Mouse (Mus musculus) ES-Bruce4 (cell line): ENCODE data around the gene Lysmd1. TPM values are rescaled to one million over a fixed set of nuclear protein-coding genes. Genes with fewer than 3 reads are reported as not detected.

ENCODE experiments used
- H3K27ac ChIP-seq: 2 replicates; pipeline ENCODE4 v1.5.1; 2012; ENCODE audit warnings: low read length, inconsistent platforms; ENCODE audit not compliant: insufficient read depth
- H3K27me3 ChIP-seq: 2 replicates; pipeline ENCODE4 v1.6.1; 2012; ENCODE audit warnings: mild to moderate bottlenecking, low read length, inconsistent platforms; ENCODE audit not compliant: control insufficient read depth, poor library complexity, insufficient read depth, severe bottlenecking
- H3K36me3 ChIP-seq: 2 replicates; pipeline ENCODE4 v1.6.1; 2012; ENCODE audit warnings: inconsistent platforms, mild to moderate bottlenecking, low read length, moderate library complexity; ENCODE audit not compliant: control insufficient read depth, poor library complexity, insufficient read depth, severe bottlenecking
- H3K4me1 ChIP-seq: one replicate; pipeline ENCODE4 v1.8.1; 2011; ENCODE audit warnings: low read length; ENCODE audit not compliant: control insufficient read depth, insufficient read depth
- H3K4me3 ChIP-seq: 2 replicates; pipeline ENCODE4 v1.5.1; 2011; ENCODE audit warnings: low read depth, mild to moderate bottlenecking, low read length
- H3K9ac ChIP-seq: 2 replicates; pipeline ENCODE4 v1.6.1; 2012; ENCODE audit warnings: low read depth, mild to moderate bottlenecking, inconsistent platforms; ENCODE audit not compliant: poor library complexity, severe bottlenecking
- H3K9me3 ChIP-seq: replicated peaks from 2 replicates; pipeline ENCODE4 v1.6.1; 2012; ENCODE audit warnings: mild to moderate bottlenecking, low read length, inconsistent platforms; ENCODE audit not compliant: control insufficient read depth, poor library complexity, insufficient read depth, severe bottlenecking
- CTCF ChIP-seq: IDR thresholded peaks from one replicate; pipeline ENCODE4 v1.8.1; 2011; ENCODE audit warnings: low read depth, low read length
- EP300 ChIP-seq: IDR thresholded peaks from 2 replicates; pipeline ENCODE4 v1.6.1; 2011; ENCODE audit warnings: low read depth, low read length; ENCODE audit not compliant: insufficient read depth
- POLR2A ChIP-seq: IDR thresholded peaks from one replicate; pipeline ENCODE4 v1.8.1; 2011; ENCODE audit warnings: low read length; ENCODE audit not compliant: insufficient read depth
- polyA plus RNA-seq: library from polyadenylated mRNA; stranded (reverse); fragments of >200 nt; gene quantifications from 2 replicates; pipeline ENCODE4 v1.2.4, GENCODE M21; 2011; ENCODE audit warnings: low read depth; ENCODE audit not compliant: missing spikeins, insufficient read depth, insufficient read length

Lysmd1 gene
- polyA plus RNA-seq, 1 experiment: 5.7 TPM

DNA sequence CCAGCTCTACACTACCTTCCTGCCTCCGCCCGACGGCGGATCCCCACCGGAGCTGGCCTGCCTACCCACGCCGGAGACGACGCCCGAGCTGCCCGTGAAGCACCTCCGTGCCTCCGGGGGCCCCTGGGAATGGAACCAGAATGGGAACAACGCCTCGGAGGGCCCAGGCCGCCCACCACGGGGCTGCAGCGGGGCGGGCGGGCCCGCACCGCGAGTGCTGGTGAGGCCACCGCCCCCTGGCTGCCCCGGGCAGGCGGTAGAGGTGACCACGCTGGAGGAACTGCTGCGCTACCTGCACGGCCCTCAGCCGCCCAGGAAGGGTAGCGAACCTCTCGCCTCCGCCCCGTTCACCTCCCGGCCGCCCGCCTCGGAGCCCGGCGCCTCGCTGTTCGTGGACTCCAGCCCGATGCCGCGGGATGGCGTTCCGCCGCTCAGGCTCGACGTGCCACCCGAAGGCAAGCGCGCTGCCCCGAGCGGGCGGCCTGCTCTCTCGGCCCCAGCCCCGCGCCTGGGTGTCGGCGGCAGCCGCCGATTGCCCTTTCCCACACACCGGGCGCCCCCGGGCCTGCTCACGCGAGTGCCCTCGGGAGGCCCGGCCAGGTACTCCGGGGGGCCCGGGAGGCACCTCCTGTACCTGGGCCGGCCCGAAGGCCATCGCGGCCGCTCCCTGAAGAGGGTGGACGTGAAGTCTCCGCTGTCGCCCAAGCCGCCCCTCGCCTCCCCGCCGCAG lies 38.8 kb downstream of the Lysmd1 start:
- H3K27ac ChIP-seq: no peak overlapping the region
- peak overlapping the region; percentile 58 for H3K9ac ChIP-seq
- H3K4me1 ChIP-seq: peaks cover 4% of the 10 kb centered on the region
- no peak for TF ChIP-seq POLR2A
- TF ChIP-seq CTCF: no peak
- no peak for TF ChIP-seq EP300
- H3K36me3 ChIP-seq: 0 out of 2 replicates have a peak, but pooled peaks cover 2% of the 10 kb centered on the region
- H3K9me3 ChIP-seq: no peaks in the 10 kb centered on the region
- H3K27me3 ChIP-seq: no peaks in the 10 kb centered on the region; the same call in 1 of the 2 replicates
- peak overlapping the region; percentile 42 for H3K4me3 ChIP-seq

DNA sequence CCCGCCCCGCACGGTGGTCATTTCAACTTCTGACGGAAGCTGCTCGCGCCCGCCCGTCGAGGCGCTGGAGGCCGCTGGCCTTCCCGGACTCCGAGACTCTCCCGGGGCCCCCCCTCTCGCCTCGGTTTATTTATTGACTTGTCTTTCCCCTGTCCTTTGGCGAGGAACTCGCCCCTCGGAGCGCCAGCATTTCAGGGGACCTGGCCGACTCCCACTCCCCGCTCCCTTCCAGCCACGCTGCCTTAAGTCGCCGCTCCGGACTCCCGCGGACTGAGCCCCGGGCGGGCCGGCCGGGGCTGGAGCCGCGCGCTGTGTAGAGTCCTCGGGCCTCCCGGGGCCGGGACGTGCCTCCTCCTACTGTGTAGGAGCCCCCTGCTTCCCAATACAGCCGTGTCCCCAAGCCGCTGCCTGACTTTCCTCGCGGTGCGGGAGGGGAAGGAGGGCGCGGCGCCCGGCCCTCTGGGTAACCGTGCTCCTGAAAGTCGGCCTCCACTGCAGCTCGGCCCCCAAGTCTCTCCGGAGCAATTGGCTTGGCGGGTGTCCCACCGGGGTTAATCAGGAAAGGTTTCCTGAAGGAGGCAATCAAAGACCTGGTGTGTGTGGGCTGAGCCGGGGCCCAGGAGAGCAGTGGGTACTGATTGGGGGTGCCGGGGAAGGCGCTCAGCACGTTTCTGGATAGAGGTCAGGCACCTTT lies 39.5 kb downstream of the Lysmd1 start:
- 0 out of 2 replicates have a peak, but pooled peaks cover 2% of the 10 kb centered on the region for H3K36me3 ChIP-seq
- H3K27me3 ChIP-seq: no peaks in the 10 kb centered on the region; the same call in 1 of the 2 replicates
- peak overlapping the region; percentile 58 for H3K9ac ChIP-seq
- peak overlapping the region; percentile 42 for H3K4me3 ChIP-seq
- no peaks in the 10 kb centered on the region for H3K9me3 ChIP-seq
- no peak overlapping the region for H3K27ac ChIP-seq
- H3K4me1 ChIP-seq: peaks cover 4% of the 10 kb centered on the region
- TF ChIP-seq POLR2A (no peak), EP300 (no peak), CTCF (no peak)

DNA sequence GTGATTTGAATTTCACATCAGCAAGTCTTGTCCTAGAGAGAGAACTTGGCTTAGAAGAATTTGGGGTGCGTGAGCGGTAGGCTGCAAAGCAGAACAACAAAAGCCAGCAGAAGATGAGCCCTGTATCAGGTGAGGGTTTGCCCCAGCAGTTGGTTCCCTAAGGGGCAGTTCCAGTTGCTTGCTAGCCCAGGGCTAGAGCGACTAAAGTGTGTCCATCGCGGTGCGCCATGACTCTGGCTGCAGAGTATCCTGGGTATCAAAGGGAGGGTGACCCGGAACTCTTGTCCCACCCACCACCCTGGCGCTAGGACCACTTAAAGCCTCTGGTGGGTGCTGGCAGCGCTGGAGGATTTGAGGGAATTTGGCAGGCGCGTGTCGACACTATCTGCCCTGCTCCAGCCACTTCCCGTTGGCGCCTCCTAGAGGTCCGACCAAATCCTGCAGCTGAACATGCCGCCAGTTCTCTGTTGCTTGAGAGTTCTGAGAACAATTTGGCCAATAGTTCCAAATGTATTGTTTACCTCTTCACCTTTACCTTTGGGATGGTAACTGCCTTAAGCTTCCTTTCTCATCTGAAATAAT lies 40.2 kb downstream of the Lysmd1 start:
- H3K27ac ChIP-seq: no peak overlapping the region
- H3K9ac ChIP-seq: peak overlapping the region; percentile 58
- no peaks in the 10 kb centered on the region for H3K9me3 ChIP-seq
- 0 out of 2 replicates have a peak, but pooled peaks cover 2% of the 10 kb centered on the region for H3K36me3 ChIP-seq
- TF ChIP-seq POLR2A: no peak
- no peak for TF ChIP-seq EP300
- TF ChIP-seq CTCF: peak; percentile 92
- no peaks in the 10 kb centered on the region; the same call in 1 of the 2 replicates for H3K27me3 ChIP-seq
- H3K4me1 ChIP-seq: peaks cover 4% of the 10 kb centered on the region
- H3K4me3 ChIP-seq: peak overlapping the region; percentile 42

DNA sequence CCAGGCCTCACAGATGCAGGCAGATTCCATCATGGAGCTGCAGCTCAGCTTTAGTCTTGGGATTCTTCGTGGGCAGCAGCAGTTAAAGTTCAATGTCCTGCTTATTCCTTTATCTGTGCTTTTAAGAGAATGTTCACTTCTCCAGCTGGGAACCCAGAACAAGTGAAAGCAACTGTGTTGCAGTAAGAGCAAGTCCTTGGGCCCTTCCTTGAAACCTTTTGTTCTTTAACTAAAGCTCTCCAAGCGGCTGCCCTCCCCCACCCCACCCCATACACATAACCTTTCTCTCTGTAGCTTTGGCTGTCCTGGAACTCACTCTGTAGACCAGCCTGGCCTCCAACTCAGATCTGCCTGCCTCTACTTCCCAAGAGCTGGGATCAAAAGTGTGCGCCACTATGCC lies 42.6 kb downstream of the Lysmd1 start:
- no peaks in the 10 kb centered on the region for H3K36me3 ChIP-seq
- H3K4me1 ChIP-seq: peaks cover 4% of the 10 kb centered on the region
- peak overlapping the region; percentile 9; the same call in 1 of the 2 replicates for H3K9ac ChIP-seq
- H3K9me3 ChIP-seq: no peaks in the 10 kb centered on the region
- peak overlapping the region; percentile 66 for H3K27ac ChIP-seq
- no peaks in the 10 kb centered on the region; the same call in 1 of the 2 replicates for H3K27me3 ChIP-seq
- no peak overlapping the region for H3K4me3 ChIP-seq
- TF ChIP-seq CTCF (no peak), POLR2A (no peak)

DNA sequence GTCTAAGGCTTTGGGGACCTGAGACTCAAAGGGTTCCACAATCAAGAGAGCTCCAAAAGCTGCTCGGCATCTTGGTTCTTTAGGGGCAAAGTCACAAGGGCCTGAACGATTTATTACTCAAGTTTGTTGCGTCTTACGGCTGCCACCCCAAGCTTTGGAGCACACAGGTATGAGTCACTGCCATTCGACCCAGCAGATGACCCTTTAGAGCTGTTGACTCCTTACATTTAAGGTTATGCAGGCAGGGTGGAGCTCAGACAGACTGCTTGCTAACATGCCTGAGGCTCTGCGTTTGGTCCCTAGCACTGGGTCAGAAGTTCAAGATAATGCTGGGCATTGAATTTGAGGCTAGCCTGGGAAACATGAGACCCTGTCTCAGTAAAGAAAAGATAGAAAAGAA lies 43.7 kb downstream of the Lysmd1 start:
- Histone ChIP-seq H3K9ac (peak overlapping the region; percentile 30; the same call in 1 of the 2 replicates), H3K4me1 (peaks cover 4% of the 10 kb centered on the region), H3K27me3 (no peaks in the 10 kb centered on the region), H3K36me3 (no peaks in the 10 kb centered on the region), H3K9me3 (no peaks in the 10 kb centered on the region), H3K27ac (peak overlapping the region; percentile 64; the same call in 1 of the 2 replicates), H3K4me3 (no peak overlapping the region)
- no peak for TF ChIP-seq CTCF
- TF ChIP-seq EP300: peak; percentile 72

DNA sequence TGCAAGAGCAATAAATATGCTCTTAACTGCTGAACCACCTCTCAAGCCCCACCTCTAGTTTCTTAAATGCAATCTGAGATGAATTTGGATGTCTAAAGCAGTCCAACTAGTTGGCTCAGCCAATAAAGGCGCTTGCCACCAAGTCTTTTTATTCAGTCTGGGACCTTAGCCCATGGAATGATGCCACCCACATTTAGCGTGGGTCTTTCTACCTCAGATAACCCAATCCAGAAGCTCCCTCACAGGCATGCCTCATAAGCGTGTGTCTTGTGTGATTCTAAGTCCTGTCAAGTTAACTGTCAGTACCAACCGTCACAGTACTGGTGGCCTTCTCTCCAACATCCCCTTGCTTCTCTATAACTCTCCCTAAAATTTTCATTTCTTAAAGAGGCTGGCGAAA lies 45.1 kb downstream of the Lysmd1 start:
- no peak overlapping the region for H3K27ac ChIP-seq
- no peaks in the 10 kb centered on the region for H3K9me3 ChIP-seq
- H3K36me3 ChIP-seq: no peaks in the 10 kb centered on the region
- H3K4me1 ChIP-seq: peaks cover 4% of the 10 kb centered on the region
- H3K4me3 ChIP-seq: no peak overlapping the region
- H3K9ac ChIP-seq: no peak overlapping the region
- no peak for TF ChIP-seq CTCF
- TF ChIP-seq POLR2A: no peak
- TF ChIP-seq EP300: no peak
- no peaks in the 10 kb centered on the region for H3K27me3 ChIP-seq
